Mouse (Mus musculus) lung, adult 18-20 months (tissue): ENCODE results near the gene 1700001O22Rik.

Experiments
- DNase-seq, 2 experiments: peaks; one replicate each; pipeline ENCODE4 v3.0.0; 2022; ENCODE audit warnings: mixed read lengths in 2 of 2

The 1700001O22Rik gene

DNA sequence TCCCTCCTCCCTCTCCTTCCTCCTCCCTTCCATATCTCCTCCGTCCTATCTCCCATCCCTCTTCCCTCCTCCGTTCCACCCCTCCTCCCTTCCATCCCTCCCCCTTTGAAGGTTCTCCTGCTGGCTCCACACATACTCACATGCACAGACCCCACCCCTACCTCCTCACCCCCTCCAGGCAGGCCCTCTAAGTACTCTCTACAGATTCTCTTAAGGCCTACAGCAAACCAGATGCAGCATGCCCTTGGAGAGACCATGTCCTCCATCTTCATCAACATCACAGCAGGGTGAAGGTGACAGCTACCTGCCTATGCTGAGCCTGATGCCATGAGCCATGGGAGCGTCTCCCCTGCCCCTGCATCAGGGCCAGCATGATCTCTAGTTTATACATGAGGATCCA, 26.2 kb downstream of the 1700001O22Rik start:
- no peak for DNase-seq

- no peak for DNase-seq
Observed at GRCm38 (mm10) chr2:30775955-30776354, 27.5 kb downstream of the 1700001O22Rik start.

GRCm38 (mm10) chr2:30773313-30774005, 30.0 kb downstream of the 1700001O22Rik start:
- no peak for DNase-seq

DNA sequence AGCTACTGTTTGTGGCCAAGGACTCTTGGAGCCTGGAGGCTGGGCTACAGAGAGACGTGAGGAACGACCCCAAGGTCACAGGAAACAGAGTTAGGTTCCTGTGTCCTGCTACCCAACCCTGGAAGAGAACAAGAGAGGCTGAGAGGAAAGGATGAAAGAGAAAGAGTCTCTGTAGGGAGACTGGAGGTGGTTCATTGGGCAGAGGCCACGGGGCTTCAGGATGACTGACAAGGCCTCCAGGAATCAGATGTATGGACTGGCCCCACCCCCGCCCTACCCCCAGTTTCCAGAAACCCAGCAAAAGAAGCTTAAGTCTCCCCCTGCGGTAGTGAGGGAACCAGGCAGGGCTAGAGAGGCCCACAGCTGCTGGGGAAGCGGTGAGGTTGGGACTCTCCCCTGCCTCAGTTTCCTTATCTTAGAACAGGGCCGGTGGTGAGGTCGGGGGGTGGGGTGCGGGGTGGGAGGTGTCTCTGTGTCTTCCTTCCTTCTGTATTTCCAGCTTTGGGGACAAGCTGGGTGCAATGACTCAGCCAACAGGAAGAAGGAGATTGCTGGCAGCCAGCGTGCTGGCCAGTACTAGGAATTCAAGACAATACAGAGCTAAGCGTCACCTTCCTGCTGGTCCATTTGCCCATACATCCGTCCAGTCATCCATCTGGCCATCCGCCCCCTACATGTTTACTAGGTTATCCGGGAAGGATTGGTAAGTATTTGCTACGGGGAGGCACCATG, 30.7 kb downstream of the 1700001O22Rik start:
- DNase-seq = peak; percentile 71 to 76

DNA sequence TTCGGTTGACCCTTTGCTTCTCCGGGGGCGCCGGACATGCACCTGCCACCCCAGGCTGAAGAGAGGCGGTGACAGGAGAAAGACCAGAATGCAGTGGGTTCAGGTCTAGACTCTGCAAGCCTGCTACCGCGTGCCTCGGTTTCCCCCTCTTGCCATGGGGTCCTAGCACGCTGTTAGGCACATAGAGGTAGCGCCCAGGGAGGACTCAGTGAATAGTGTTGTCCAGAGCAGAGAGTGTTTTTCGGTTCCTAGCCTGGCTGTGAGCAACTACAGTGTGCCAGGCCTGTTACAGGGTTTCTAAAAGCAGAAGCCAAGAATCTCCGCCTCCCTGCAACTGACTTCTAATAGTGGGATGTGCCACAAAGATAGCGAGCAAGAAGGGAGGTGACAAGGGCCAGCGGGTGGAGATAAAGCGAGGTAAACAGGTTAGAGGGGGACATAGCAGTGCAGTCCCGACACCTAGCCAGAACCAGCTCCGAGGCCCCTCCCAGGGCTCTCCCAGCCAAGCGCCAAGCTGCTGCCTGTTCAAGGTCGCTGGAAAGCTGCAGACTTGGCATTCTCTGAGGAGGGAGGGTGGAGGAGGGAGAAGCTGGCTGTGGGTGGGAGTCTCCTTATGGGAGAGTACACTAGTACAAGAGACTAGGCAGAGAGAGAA, 31.5 kb downstream of the 1700001O22Rik start:
- peak; percentile 68 to 78 for DNase-seq

DNA sequence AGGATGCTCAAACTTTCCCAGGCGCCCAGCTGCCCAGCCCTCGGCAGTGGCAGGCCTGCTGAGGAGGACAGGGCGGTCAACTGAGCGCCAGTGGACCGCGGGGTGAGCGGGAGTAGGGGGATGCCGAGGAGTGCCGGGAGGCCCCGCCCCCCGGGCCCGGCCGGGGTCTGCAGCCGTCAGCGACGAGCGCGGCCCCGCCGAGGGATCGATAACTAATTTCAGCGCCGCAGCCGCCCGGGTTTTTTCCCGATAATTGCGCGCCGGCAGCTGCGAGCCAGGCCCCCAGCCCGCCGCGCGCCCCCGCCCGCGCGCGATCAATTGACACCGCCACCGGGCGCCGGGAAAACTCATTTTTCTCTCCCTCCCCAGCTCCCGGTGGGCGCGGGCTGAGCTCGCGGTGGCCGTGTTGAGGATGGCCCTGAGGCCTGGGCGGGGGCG, 32.1 kb downstream of the 1700001O22Rik start:
- no peak for DNase-seq

GRCm38 (mm10) chr2:30769187-30769586, 34.3 kb downstream of the 1700001O22Rik start:
- DNase-seq = peak in 1 of 2 experiments; percentile 22

DNA sequence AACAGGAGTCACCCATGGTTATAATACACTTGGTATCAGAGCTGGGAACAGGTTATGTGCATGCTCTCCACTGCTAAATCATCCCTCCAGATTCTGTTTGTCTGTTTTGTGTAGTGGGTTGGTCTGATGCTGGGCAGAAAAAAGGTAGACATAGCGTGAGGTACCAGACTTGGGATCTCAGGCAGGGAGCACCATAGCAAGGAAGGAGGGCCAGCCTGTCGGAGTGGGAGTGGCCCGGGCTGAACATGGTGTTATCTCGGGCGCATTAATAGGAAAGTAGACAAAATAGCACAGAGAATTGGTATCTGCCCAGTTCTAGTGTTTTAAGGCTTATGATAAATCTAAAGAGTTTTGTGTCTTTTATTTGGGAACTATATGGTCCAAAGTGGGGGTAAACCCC, 34.9 kb downstream of the 1700001O22Rik start:
- no peak for DNase-seq

GRCm38 (mm10) chr2:30767626-30768240, 35.7 kb downstream of the 1700001O22Rik start:
- no peak for DNase-seq

- DNase-seq = no peak
Observed at GRCm38 (mm10) chr2:30766446-30766845, 37.0 kb downstream of the 1700001O22Rik start.

DNA sequence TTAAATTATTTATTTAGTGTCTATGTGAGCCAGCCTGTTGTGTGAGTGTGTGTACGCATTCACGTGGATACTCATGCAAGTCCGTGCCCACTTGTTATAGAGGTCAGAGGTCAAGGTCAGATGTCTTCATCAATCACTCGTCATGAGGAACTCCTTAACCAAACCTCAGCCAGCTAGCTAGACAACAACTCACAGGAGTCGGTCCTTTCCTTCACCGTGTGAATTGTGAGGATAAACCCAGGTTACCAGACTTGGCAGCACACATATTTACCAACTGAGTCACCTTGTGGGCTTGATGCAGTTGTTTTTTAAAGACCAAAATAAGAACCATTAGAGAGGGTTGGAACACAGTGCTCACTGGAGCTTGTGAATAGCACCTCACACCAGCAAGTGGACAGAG, 42.8 kb downstream of the 1700001O22Rik start:
- peak in 1 of 2 experiments; percentile 42 for DNase-seq

DNA sequence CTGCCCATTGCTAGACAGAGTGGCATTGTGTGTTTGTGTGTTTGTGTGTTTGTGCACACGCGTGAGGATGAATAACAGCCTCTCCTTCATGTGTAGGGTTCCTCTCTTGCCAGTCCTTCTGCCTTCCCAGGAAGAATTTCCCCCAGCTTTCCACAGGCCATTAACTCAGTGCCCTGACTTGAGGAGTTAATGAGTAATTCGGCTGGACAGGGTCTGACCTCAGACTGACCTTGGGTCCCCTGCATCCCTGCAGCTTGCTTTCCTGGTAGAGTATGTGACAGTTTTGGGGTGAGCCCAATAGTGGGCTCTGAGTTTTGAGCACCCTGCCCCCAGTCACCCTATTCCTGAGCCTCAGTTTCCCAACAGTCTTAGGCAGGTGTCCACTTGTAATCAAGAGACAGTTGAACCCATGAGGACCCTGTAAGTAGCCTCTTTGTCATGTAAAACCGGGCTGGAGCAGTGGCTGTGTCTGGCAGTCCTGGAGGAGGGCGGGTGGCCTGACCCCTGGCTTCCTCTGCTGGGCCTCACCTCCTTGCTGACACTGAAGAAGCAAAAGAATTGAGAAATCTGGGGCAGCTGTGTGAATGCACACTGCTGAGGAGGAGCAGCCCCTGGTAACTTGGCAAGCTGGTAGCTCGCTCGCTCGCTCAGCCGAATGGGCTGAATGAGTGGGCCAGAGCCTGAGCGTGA, 43.5 kb downstream of the 1700001O22Rik start:
- DNase-seq = peak in 1 of 2 experiments; percentile 18

DNA sequence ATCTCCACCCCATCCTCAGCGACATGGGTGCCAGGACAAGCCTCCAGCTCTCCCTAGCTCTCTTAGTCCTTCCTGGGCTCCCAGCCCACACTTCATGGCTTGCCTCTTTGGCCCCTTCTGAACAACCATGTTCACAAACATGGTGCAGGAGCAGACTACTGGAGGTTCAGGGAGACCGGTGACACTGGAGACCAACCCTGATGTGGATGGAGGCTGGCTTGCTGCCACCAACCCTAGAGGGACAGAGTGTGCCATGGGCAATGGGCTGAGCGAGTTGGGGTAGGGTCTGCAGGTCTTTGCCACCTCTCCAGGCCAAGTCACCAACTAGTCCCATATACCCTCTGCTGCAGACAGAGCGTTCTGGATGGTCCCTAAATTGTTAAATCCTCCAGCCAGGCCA, 44.0 kb downstream of the 1700001O22Rik start:
- DNase-seq = peak in 1 of 2 experiments; percentile 13

- no peak for DNase-seq
Observed at GRCm38 (mm10) chr2:30759088-30759374, 44.4 kb downstream of the 1700001O22Rik start.

GRCm38 (mm10) chr2:30758341-30759087, 44.9 kb downstream of the 1700001O22Rik start:
- peak; percentile 92 to 94 for DNase-seq

- DNase-seq = no peak
Observed at GRCm38 (mm10) chr2:30756962-30757715, 46.3 kb downstream of the 1700001O22Rik start.

DNA sequence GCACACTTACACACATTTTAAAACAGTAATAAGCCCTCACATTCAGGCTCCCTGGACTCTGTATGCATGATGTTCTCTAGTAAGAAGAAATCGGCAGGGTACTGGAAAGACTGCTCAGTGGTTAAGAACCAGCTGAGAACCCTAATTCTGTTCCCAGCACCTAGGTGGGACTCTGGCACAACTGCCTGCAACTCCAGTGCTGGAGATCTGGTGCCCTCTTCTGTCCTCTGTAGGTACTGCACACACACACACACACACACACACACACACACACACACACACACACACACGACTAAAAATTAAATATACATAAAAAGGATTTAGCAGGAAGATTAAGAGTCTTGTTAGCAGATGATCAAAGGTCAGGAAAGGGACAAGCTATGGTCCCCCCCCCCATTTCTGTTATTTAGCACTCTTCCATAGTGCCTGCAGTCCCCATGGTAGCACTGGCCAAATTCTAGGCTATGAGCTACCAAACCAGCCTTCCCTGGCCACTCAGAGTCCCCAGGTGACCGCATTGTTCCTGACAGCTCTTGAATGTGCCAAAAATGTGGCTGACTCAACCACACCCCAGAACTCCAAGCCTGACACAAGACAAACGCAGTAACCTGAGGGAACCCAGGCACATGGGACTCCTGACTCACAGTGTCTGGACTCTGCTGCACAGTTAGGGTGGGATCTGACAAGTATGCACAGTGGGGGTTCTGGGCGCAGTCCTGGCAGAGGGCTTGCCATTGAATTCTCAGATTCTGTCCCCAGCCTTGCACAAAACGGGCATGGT, 47.3 kb downstream of the 1700001O22Rik start:
- DNase-seq = peak; percentile 63 to 77

DNA sequence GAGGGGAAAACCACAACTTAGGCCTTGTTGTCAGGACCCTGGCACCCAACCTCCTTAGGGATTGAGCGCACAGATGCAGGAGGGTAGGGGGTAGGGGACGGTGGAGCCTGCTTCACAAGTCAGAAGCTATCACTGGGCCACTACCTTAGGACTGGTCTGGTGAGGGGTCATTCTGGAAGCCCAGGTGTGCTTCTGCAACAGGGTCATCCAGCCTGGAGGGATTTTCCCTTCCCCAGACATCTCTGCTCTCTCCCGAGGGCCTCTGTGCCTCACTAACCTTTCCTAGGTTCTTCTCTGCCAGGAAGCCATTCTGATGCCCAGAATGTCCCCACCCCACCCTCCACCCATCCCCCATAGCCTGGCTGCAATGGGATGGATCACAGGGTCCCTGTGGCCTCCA, 48.6 kb downstream of the 1700001O22Rik start:
- no peak for DNase-seq

DNA sequence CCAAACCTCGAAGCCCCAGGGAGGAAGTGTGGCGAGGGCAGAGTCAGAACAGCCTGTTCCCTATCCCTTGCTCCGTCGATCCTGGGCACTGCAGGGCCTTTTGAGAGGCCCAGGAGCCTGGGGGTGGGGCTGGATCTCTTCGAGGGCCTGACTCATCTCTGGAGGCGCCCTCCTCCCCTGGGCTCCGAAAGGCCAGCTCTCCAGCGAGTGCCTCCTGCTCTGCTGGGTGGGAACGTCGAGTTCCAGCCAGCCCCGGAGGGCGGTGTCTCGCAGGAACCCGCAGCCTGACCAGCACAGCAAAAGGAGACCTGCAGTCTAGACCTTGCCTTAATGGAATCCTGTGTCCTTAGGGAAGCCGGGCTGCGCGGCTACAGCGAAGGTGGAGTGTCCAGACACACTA, 50.2 kb downstream of the 1700001O22Rik start:
- DNase-seq = peak; percentile 92 to 96

GRCm38 (mm10) chr2:30752471-30752870, 51.0 kb downstream of the 1700001O22Rik start:
- no peak for DNase-seq
